Mouse (Mus musculus) liver, adult 2 months (tissue): ENCODE results near the gene Trpt1. TPM values are rescaled to one million over a fixed set of nuclear protein-coding genes. Genes with fewer than 3 reads are reported as not detected.

Experiments
- DNase-seq: peaks from one replicate; pipeline ENCODE4 v3.0.0-alpha.2; 2011; ENCODE audit warnings: low read depth, low spot score; ENCODE audit errors: extremely low read depth
- H3K27ac ChIP-seq: fragments of 200-500 bp; replicated peaks from 2 replicates; pipeline ENCODE4 v1.5.1; 2012; ENCODE audit warnings: low read depth, mild to moderate bottlenecking, control low read depth, inconsistent platforms, low read length; ENCODE audit not compliant: insufficient read depth
- H3K27me3 ChIP-seq: fragments of 200-500 bp; 2 replicates; pipeline ENCODE4 v1.6.1; 2012; ENCODE audit warnings: mild to moderate bottlenecking, moderate library complexity, low read length, inconsistent platforms; ENCODE audit not compliant: control insufficient read depth, insufficient read depth
- H3K36me3 ChIP-seq: fragments of 200-500 bp; 2 replicates; pipeline ENCODE4 v1.6.1; 2012; ENCODE audit warnings: low read length, inconsistent platforms; ENCODE audit not compliant: control insufficient read depth, insufficient read depth
- H3K4me1 ChIP-seq: fragments of 200-500 bp; 2 replicates; pipeline ENCODE4 v1.6.1; 2011; ENCODE audit warnings: low read length; ENCODE audit not compliant: control insufficient read depth, insufficient read depth
- H3K4me3 ChIP-seq: fragments of 200-500 bp; 2 replicates; pipeline ENCODE4 v1.5.1; 2011; ENCODE audit warnings: low read depth, mild to moderate bottlenecking, control low read depth, low read length, moderate library complexity; ENCODE audit not compliant: insufficient read depth
- H3K79me2 ChIP-seq: fragments of 200-500 bp; 2 replicates; pipeline ENCODE4 v1.6.1; 2012; ENCODE audit warnings: inconsistent platforms, mild to moderate bottlenecking, low read length, moderate library complexity; ENCODE audit not compliant: control insufficient read depth, insufficient read depth
- H3K9ac ChIP-seq: fragments of 200-500 bp; 2 replicates; pipeline ENCODE4 v1.6.1; 2012; ENCODE audit warnings: low read depth, mild to moderate bottlenecking, control low read depth, inconsistent platforms, low read length
- CTCF ChIP-seq: fragments of 200-500 bp; IDR thresholded peaks from 2 replicates; pipeline ENCODE4 v1.5.1; 2011; ENCODE audit warnings: low read depth, low read length, control low read depth
- POLR2A ChIP-seq: fragments of 200-500 bp; IDR thresholded peaks from 2 replicates; pipeline ENCODE4 v1.6.1; 2011; ENCODE audit warnings: low read length, control low read depth; ENCODE audit not compliant: insufficient read depth; ENCODE audit errors: extremely low read depth
- WGBS: fragments of 180-500 bp; shearing (Covaris S2); methylation state at CpG from one replicate; pipeline ENCODE4 v1.1.7; 2018; 5-methylcytosine and 5-hydroxymethylcytosine counted together
- polyA plus RNA-seq: library from polyadenylated mRNA; depleted of rRNA; stranded (reverse); fragments of >200 nt; gene quantifications from 2 replicates; pipeline ENCODE4 v1.2.3, GENCODE M21; 2012
- total RNA-seq: library from RNA; depleted of rRNA; stranded (reverse); fragments of >200 nt; gene quantifications from 2 replicates; pipeline ENCODE4 v1.2.3, GENCODE M21; 2014

The Trpt1 gene
- total and polyA plus RNA-seq, 2 experiments: 3.0 to 7.9 TPM

- 92% methylated on average over 13 of the region's 13 CpGs for WGBS
- no peak overlapping the region for H3K9ac ChIP-seq
- no peak overlapping the region for H3K4me3 ChIP-seq
- no peak for DNase-seq
- peaks cover 8% of the 10 kb centered on the region; the same call in 1 of the 2 replicates for H3K79me2 ChIP-seq
- no peaks in the 10 kb centered on the region for H3K27me3 ChIP-seq
- no peak for TF ChIP-seq POLR2A
- TF ChIP-seq CTCF: no peak
- no peak overlapping the region for H3K27ac ChIP-seq
- H3K36me3 ChIP-seq: peaks cover 2% of the 10 kb centered on the region; the same call in 1 of the 2 replicates
- peaks cover 14% of the 10 kb centered on the region for H3K4me1 ChIP-seq
Measured at GRCm38 (mm10) chr19:6972247-6972917, 23.5 kb upstream of the Trpt1 start.

- no peak for DNase-seq
- H3K4me1 ChIP-seq: peaks cover 20% of the 10 kb centered on the region
- 47% methylated on average over 12 of the region's 12 CpGs for WGBS
- H3K36me3 ChIP-seq: peaks cover 3% of the 10 kb centered on the region; the same call in 1 of the 2 replicates
- no peak for TF ChIP-seq CTCF
- TF ChIP-seq POLR2A: no peak
- no peaks in the 10 kb centered on the region for H3K27me3 ChIP-seq
- no peak overlapping the region for H3K27ac ChIP-seq
- H3K79me2 ChIP-seq: peaks cover 12% of the 10 kb centered on the region; the same call in 1 of the 2 replicates
- no peak overlapping the region for H3K9ac ChIP-seq
- H3K4me3 ChIP-seq: no peak overlapping the region
Measured at GRCm38 (mm10) chr19:6973581-6974190, 22.2 kb upstream of the Trpt1 start.

- DNase-seq: peak; percentile 58
- peak within 1 kb of the TSS; percentile 73 for H3K9ac ChIP-seq
- peak within 1 kb of the TSS; percentile 68 for H3K27ac ChIP-seq
- peaks cover 3% of the 10 kb centered on the region; the same call in 1 of the 2 replicates for H3K36me3 ChIP-seq
- 2% methylated on average over 75 of the region's 84 CpGs for WGBS
- no peaks in the 10 kb centered on the region for H3K27me3 ChIP-seq
- peaks cover 8% of the 10 kb centered on the region; the same call in 1 of the 2 replicates for H3K79me2 ChIP-seq
- H3K4me1 ChIP-seq: peaks cover 23% of the 10 kb centered on the region
- H3K4me3 ChIP-seq: peak within 1 kb of the TSS; percentile 76
- no peak for TF ChIP-seq POLR2A
- no peak for TF ChIP-seq CTCF
Measured at GRCm38 (mm10) chr19:6974211-6975205, 21.4 kb upstream of the Trpt1 start, which contains the start of gene Ppp1r14b. Ppp1r14b (plus strand) TSS chr19:6974968.

GRCm38 (mm10) chr19:6975537-6976521, 20.1 kb upstream of the Trpt1 start, which contains the start of gene Plcb3:
Plcb3 (minus strand) TSS chr19:6976470.
- WGBS: 1% methylated on average over 16 of the region's 16 CpGs
- peak; percentile 36 for TF ChIP-seq CTCF
- no peak for TF ChIP-seq POLR2A
- H3K27ac ChIP-seq: peak within 1 kb of the TSS; percentile 68
- no peaks in the 10 kb centered on the region for H3K27me3 ChIP-seq
- H3K4me1 ChIP-seq: peaks cover 19% of the 10 kb centered on the region
- peak; percentile 57 for DNase-seq
- peaks cover 8% of the 10 kb centered on the region; the same call in 1 of the 2 replicates for H3K79me2 ChIP-seq
- H3K4me3 ChIP-seq: peak within 1 kb of the TSS; percentile 66
- peaks cover 3% of the 10 kb centered on the region; the same call in 1 of the 2 replicates for H3K36me3 ChIP-seq
- H3K9ac ChIP-seq: peak within 1 kb of the TSS; percentile 72
